Mouse (Mus musculus) layer of hippocampus, adult 9-10 months (tissue): Measurements from ENCODE around the gene Pcdh7.

Experiments
- DNase-seq: peaks from one replicate; pipeline ENCODE4 v3.0.0; 2022; ENCODE audit warnings: low spot score

Gene Pcdh7

GRCm38 (mm10) chr5:57921140-57921539 is 203.4 kb downstream of the Pcdh7 start:
- no peak for DNase-seq

- no peak for DNase-seq
Measured at GRCm38 (mm10) chr5:57931331-57931730, 213.6 kb downstream of the Pcdh7 start.

- DNase-seq: no peak
Measured at GRCm38 (mm10) chr5:57931738-57932137, 214.0 kb downstream of the Pcdh7 start.

GRCm38 (mm10) chr5:57934666-57935065 is 216.9 kb downstream of the Pcdh7 start:
- DNase-seq: no peak

- DNase-seq: no peak
Measured at GRCm38 (mm10) chr5:57940457-57940856, 222.7 kb downstream of the Pcdh7 start.

GRCm38 (mm10) chr5:57943176-57943575 is 225.4 kb downstream of the Pcdh7 start:
- no peak for DNase-seq

GRCm38 (mm10) chr5:57943611-57944010 is 225.8 kb downstream of the Pcdh7 start:
- no peak for DNase-seq

GRCm38 (mm10) chr5:57945419-57945818 is 227.7 kb downstream of the Pcdh7 start:
- no peak for DNase-seq

- no peak for DNase-seq
Measured at GRCm38 (mm10) chr5:57959317-57959716, 241.6 kb downstream of the Pcdh7 start.

GRCm38 (mm10) chr5:57963792-57964191 is 246.0 kb downstream of the Pcdh7 start:
- no peak for DNase-seq

GRCm38 (mm10) chr5:57964201-57964600 is 246.4 kb downstream of the Pcdh7 start:
- no peak for DNase-seq

GRCm38 (mm10) chr5:57993584-57993983 is 275.8 kb downstream of the Pcdh7 start:
- no peak for DNase-seq

GRCm38 (mm10) chr5:58021331-58021730 is 303.6 kb downstream of the Pcdh7 start:
- no peak for DNase-seq

GRCm38 (mm10) chr5:58025123-58025522 is 307.4 kb downstream of the Pcdh7 start:
- no peak for DNase-seq

- no peak for DNase-seq
Measured at GRCm38 (mm10) chr5:58025759-58026158, 308.0 kb downstream of the Pcdh7 start.

- no peak for DNase-seq
Measured at GRCm38 (mm10) chr5:58039875-58040274, 322.1 kb downstream of the Pcdh7 start.

GRCm38 (mm10) chr5:58044216-58044615 is 326.4 kb downstream of the Pcdh7 start:
- no peak for DNase-seq

- DNase-seq: peak; percentile 52
Measured at GRCm38 (mm10) chr5:58081054-58081453, 363.3 kb downstream of the Pcdh7 start.

- DNase-seq: no peak
Measured at GRCm38 (mm10) chr5:58082230-58082629, 364.5 kb downstream of the Pcdh7 start.

GRCm38 (mm10) chr5:58083056-58083455 is 365.3 kb downstream of the Pcdh7 start:
- no peak for DNase-seq

GRCm38 (mm10) chr5:58083972-58084371 is 366.2 kb downstream of the Pcdh7 start:
- no peak for DNase-seq

- DNase-seq: no peak
Measured at GRCm38 (mm10) chr5:58108665-58109364, 391.0 kb downstream of the Pcdh7 start.

GRCm38 (mm10) chr5:58116096-58116495 is 398.3 kb downstream of the Pcdh7 start:
- DNase-seq: no peak

GRCm38 (mm10) chr5:58117896-58118295 is 400.1 kb downstream of the Pcdh7 start:
- no peak for DNase-seq
